ENCODE assay signal across 9 mouse cellular contexts in the genomic region with DNA sequence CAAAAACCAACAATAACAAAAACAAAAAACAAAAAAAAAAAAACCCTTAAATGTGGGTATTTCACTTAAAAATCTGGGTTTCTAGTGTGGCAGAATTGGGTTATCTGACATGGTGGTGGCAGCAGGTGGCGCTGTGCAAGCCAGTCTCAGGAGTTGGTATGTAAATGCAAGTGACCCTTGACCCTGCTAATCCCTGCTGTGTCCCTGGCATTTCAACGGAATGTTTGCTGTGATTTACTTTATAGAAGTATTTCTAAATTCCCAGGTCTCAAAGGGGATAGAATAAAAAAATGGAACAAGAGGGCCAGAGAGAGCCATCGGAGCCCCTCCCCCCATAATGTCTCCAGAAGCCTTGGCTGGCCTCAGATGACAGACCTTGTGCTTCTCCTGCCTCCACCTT. TPM values are rescaled to one million over a fixed set of nuclear protein-coding genes. Genes with fewer than 3 reads are reported as not detected.
DNase-seq lines count a peak whose midpoint lies in the region; ATAC-seq and TF ChIP-seq lines count a peak whose summit lies in the region.
"Had no signal": no experiment of that assay in that cellular context is flagged by ENCODE, and none has a peak within 500 bp of the region (broad histone marks: within the 10 kb centered on the region; RNA-seq: fewer than 3 reads in every experiment).

No protein-coding gene starts in this region.

- no peak overlapping the region for H3K27ac ChIP-seq in gastrocnemius, adult 2 months
- no peak overlapping the region for H3K27ac ChIP-seq in neural tube, embryonic 11.5 days (ENCODE audit: low read depth, low read length)
- H3K27ac ChIP-seq: limb, embryonic 13.5 days had no signal

- peak; percentile 57 for TF ChIP-seq CTCF in gastrocnemius, adult 2 months (IDR thresholded peaks at IDR 0.05)

- no peak overlapping the region for H3K4me2 ChIP-seq in neural tube, embryonic 11.5 days (ENCODE audit: low read depth)
- H3K4me2 ChIP-seq: limb, embryonic 13.5 days had no signal

- no peak overlapping the region for H3K9ac ChIP-seq in neural tube, embryonic 11.5 days (ENCODE audit: low read length)
- H3K9ac ChIP-seq: limb, embryonic 13.5 days had no signal

- ATAC-seq in granulocyte monocyte progenitor cell, adult 5-6 weeks (replicated peaks; ENCODE audit: poor library complexity, severe bottlenecking), result 0 out of 2 replicates have a peak, but pooled peaks have one; percentile 34
- no peak for ATAC-seq in neural tube, embryonic 11.5 days (ENCODE audit: insufficient read depth, low FRiP score, low TSS enrichment)

- WGBS in neural tube, embryonic 11.5 days, result 24% methylated on average over 3 of the region's 3 CpGs

- no peaks in the 10 kb centered on the region for H3K27me3 ChIP-seq in neural tube, embryonic 11.5 days (ENCODE audit: control insufficient read depth, insufficient read depth, low read length)
- H3K27me3 ChIP-seq: limb, embryonic 13.5 days had no signal

- intact Hi-C loops in gastrocnemius, adult 2 months (cut with DNase I), result no loop called here
- intact Hi-C loops in gastrocnemius, postnatal 14 days (cut with DNase I; ENCODE audit: low total_unique reads), result loop anchor here (5.0 kb wide), 1 partner anchor 294 kb away; no protein-coding TSS in a partner anchor

- DNase-seq in gastrocnemius, adult 2 months, result no peak
- DNase-seq in gastrocnemius, postnatal 14 days, result no peak
- peak; percentile 51 for DNase-seq in 3T3-L1 (ENCODE audit: low read depth, low spot score)
- DNase-seq in T-cell, adult 2 months (ENCODE audit: low spot score), result peak; percentile 26
- DNase-seq in neural tube, embryonic 11.5 days (ENCODE audit: low spot score), result peak; percentile 31
- no peak for DNase-seq in frontal cortex, postnatal 25 days (ENCODE audit: low spot score in 2 of 2)
- DNase-seq in ovary, postnatal 36 days (ENCODE audit: low spot score), result no peak

- no peaks in the 10 kb centered on the region for H3K36me3 ChIP-seq in neural tube, embryonic 11.5 days (ENCODE audit: control insufficient read depth, insufficient read depth, low read length)

- H3K4me3 ChIP-seq in gastrocnemius, adult 2 months, result no peak overlapping the region
- no peak overlapping the region for H3K4me3 ChIP-seq in neural tube, embryonic 11.5 days (ENCODE audit: low read depth, low read length)
- H3K4me3 ChIP-seq: limb, embryonic 13.5 days had no signal

- no peaks in the 10 kb centered on the region for H3K9me3 ChIP-seq in neural tube, embryonic 11.5 days (ENCODE audit: control insufficient read depth, low read length)
- H3K9me3 ChIP-seq: limb, embryonic 13.5 days had no signal

- H3K4me1 ChIP-seq in neural tube, embryonic 11.5 days (ENCODE audit: control insufficient read depth, insufficient read depth, low read length), result no peaks in the 10 kb centered on the region
- H3K4me1 ChIP-seq: limb, embryonic 13.5 days had no signal

RNA-seq across cellular contexts. Expression of a gene that starts 3.4 kb away (rescaled TPM):
- total RNA-seq in gastrocnemius, adult 2 months (2021), result 100 to 1,000 TPM; 111 to 119 TPM
- 10 to 100 TPM; 91.1 to 97.2 TPM for total RNA-seq in gastrocnemius, postnatal 14 days (2021)
- 108 and 120 TPM in 2 replicates for total RNA-seq in granulocyte monocyte progenitor cell, adult 5-6 weeks (2014; fragmentation: Nextera tagmentation)
- 125 and 129 TPM in 2 replicates for total RNA-seq in granulocyte monocyte progenitor cell, adult 5-6 weeks (2017)
- 10.5 and 12.0 TPM in 2 replicates for polyA plus RNA-seq in neural tube, embryonic 11.5 days (2014; fragmentation: Nextera tagmentation; extraction: Ambion mirVana)

RNA-seq across cellular contexts. Expression of a gene that starts 34.8 kb away (rescaled TPM):
- not detected for total RNA-seq in gastrocnemius, adult 2 months (2021)
- total RNA-seq in gastrocnemius, postnatal 14 days (2021), result under 1 TPM in 1 of 2 experiments, not detected in 1; 0.69 TPM
- not detected in 2 replicates for total RNA-seq in granulocyte monocyte progenitor cell, adult 5-6 weeks (2014; fragmentation: Nextera tagmentation)
- 0.52 TPM in 1 of 2 replicates, not detected in the other for total RNA-seq in granulocyte monocyte progenitor cell, adult 5-6 weeks (2017)
- polyA plus RNA-seq in neural tube, embryonic 11.5 days (2014; fragmentation: Nextera tagmentation; extraction: Ambion mirVana), result not detected in 2 replicates

RNA-seq across cellular contexts. Expression of a gene that starts 35.0 kb away (rescaled TPM):
- total RNA-seq in gastrocnemius, adult 2 months (2021), result 1 to 10 TPM; 2.6 to 3.5 TPM
- 1 to 10 TPM; 1.8 to 1.9 TPM for total RNA-seq in gastrocnemius, postnatal 14 days (2021)
- 1.2 and 1.7 TPM in 2 replicates for total RNA-seq in granulocyte monocyte progenitor cell, adult 5-6 weeks (2014; fragmentation: Nextera tagmentation)
- total RNA-seq in granulocyte monocyte progenitor cell, adult 5-6 weeks (2017), result 0.77 and 1.3 TPM in 2 replicates
- 0.87 and 1.5 TPM in 2 replicates for polyA plus RNA-seq in neural tube, embryonic 11.5 days (2014; fragmentation: Nextera tagmentation; extraction: Ambion mirVana)

RNA-seq across cellular contexts. Expression of a gene that starts 44.6 kb away (rescaled TPM):
- total RNA-seq in gastrocnemius, adult 2 months (2021), result 10 to 100 TPM; 10.1 to 15.8 TPM
- 10 to 100 TPM; 14.1 to 14.9 TPM for total RNA-seq in gastrocnemius, postnatal 14 days (2021)
- 8.4 and 15.5 TPM in 2 replicates for total RNA-seq in granulocyte monocyte progenitor cell, adult 5-6 weeks (2014; fragmentation: Nextera tagmentation)
- total RNA-seq in granulocyte monocyte progenitor cell, adult 5-6 weeks (2017), result 11.5 and 15.2 TPM in 2 replicates
- 14.5 and 15.1 TPM in 2 replicates for polyA plus RNA-seq in neural tube, embryonic 11.5 days (2014; fragmentation: Nextera tagmentation; extraction: Ambion mirVana)

Comparison
In these comparisons a context has a peak if more than half of its experiments do, and no peak if none do; other contexts are left out.
1. DNase-seq: peak in 3T3-L1 (single experiment), T-cell, adult 2 months (single experiment) and neural tube, embryonic 11.5 days (single experiment); none in gastrocnemius, adult 2 months (single experiment), gastrocnemius, postnatal 14 days (single experiment), frontal cortex, postnatal 25 days (0 of 2) and ovary, postnatal 36 days (single experiment).